Mouse (Mus musculus) bone marrow, adult 2 months (tissue): ENCODE data around the gene Mgat4b. TPM values are rescaled to one million over a fixed set of nuclear protein-coding genes. Genes with fewer than 3 reads are reported as not detected.

ENCODE experiments used
- H3K27ac ChIP-seq: fragments of 200-500 bp; 2 replicates; pipeline ENCODE4 v1.5.1; 2012; ENCODE audit warnings: low read depth, mild to moderate bottlenecking, control low read depth, inconsistent platforms, low read length; ENCODE audit not compliant: control insufficient read depth, poor library complexity, insufficient read depth
- H3K4me1 ChIP-seq: fragments of 200-500 bp; 2 replicates; pipeline ENCODE4 v1.6.1; 2011; ENCODE audit warnings: low read length; ENCODE audit not compliant: control insufficient read depth, insufficient read depth
- H3K4me3 ChIP-seq: fragments of 200-500 bp; replicated peaks from 2 replicates; pipeline ENCODE3; 2011; ENCODE audit warnings: mild to moderate bottlenecking, low read depth, low read length, control low read depth; ENCODE audit not compliant: control insufficient read depth
- CTCF ChIP-seq: fragments of 200-500 bp; IDR thresholded peaks from 2 replicates; pipeline ENCODE4 v1.5.1; 2011; ENCODE audit warnings: low read length, control low read depth; ENCODE audit not compliant: control insufficient read depth, insufficient read depth
- POLR2A ChIP-seq: fragments of 200-500 bp; IDR thresholded peaks from 2 replicates; pipeline ENCODE4 v1.6.1; 2011; ENCODE audit warnings: low read depth, mild to moderate bottlenecking, control low read depth, low read length, borderline replicate concordance; ENCODE audit not compliant: control insufficient read depth
- WGBS: fragments of 180-500 bp; shearing (Covaris S2); methylation state at CpG from one replicate; pipeline ENCODE4 v1.1.7; 2018; 5-methylcytosine and 5-hydroxymethylcytosine counted together
- polyA plus RNA-seq: library from polyadenylated mRNA; stranded (reverse); fragments of >200 nt; gene quantifications from 2 replicates; pipeline ENCODE4 v1.2.4, GENCODE M21; 2011; ENCODE audit warnings: low replicate concordance; ENCODE audit not compliant: missing spikeins, insufficient read depth, insufficient read length

Mgat4b gene
- polyA plus RNA-seq, 1 experiment, result 20.7 TPM

DNA sequence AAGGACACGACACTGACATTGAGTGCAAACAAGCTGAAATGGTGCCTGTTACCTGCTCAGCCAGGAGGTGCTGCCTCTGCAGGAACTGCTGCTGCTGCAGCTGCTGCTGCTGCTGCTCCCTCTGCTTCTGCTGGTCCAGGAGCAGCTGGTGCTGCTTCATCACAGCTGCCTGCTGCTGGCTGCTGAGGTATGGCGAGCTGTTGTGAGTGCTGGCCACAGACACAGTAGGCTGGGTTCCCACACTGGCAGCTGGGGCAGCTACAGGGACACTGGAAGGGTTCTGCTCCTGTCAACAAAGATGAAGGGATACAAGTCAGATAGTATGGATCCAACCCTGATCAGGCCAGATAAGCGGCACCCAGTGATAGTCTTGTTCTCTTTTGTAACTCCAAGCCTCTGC, 52.5 kb downstream of the Mgat4b start:
- no peak for TF ChIP-seq CTCF
- no peak for TF ChIP-seq POLR2A
- Histone ChIP-seq H3K4me1 (no peaks in the 10 kb centered on the region), H3K27ac (no peak overlapping the region), H3K4me3 (no peak overlapping the region)
- 84% methylated on average over 3 of the region's 3 CpGs for WGBS

DNA sequence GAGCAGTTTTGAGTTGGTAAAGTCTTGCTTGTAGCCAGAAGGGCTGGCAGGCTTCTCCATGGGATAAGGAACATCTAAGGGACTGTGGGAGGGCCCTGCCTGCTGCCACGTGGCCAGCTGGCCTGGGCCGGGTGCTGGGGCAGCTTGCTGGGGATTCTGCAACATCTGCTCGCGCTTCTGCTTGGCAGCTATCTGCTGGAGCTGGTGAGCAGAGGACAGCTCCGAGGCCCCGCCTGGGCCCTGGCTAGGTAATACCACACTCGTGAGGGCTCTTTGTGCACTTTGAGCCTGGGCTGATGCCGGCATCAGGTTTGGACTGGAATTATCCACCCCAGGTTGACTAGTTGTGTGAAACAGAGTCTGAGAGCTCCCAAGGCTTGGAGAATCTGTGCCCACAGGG, 55.2 kb downstream of the Mgat4b start:
- H3K4me3 ChIP-seq, result no peak overlapping the region
- H3K4me1 ChIP-seq, result no peaks in the 10 kb centered on the region
- H3K27ac ChIP-seq, result no peak overlapping the region
- TF ChIP-seq CTCF (no peak), POLR2A (no peak)
- 82% methylated on average over 8 of the region's 8 CpGs for WGBS

DNA sequence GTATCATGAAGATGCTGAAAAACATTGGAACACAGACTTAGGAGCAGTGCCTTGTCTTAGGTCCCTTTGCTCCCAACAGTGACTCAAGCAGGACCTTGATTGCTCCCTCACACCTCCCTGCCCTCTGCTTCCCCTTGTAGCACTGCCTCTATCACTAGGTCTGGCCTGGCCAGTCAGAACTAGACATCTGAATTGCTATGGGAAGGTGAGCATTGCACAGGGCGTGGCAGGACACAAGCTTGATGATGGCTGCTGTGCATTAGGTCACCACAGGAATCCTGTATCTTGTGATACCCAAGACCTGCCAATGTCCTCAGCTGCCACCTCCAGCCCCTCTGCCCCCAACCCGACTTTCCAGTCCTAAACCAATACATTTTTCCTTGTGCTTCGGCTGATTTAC, 56.3 kb downstream of the Mgat4b start:
- TF ChIP-seq CTCF, result no peak
- no peak for TF ChIP-seq POLR2A
- WGBS, result 83% methylated on average over 3 of the region's 3 CpGs
- no peak overlapping the region for H3K4me3 ChIP-seq
- no peaks in the 10 kb centered on the region for H3K4me1 ChIP-seq
- no peak overlapping the region for H3K27ac ChIP-seq

DNA sequence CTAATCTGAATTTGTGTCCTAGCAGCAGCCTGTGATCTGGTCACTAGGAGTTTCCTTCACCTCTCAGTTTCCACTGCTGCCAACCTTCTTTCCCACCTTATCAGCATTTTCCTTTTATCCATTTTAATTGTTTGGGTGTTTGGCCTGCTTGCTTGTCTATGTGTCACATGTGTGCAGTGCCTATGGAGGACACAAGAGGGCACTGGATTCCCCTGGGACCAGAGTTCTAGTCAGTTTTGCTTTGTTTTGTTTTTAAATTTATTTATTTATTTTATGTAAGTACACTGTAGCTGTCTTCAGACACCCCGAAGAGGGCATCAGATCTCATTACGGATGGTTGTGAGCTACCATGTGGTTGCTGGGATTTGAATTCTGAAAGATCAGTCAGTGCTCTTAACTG, 58.5 kb downstream of the Mgat4b start:
- WGBS, result 75% methylated on average over 2 of the region's 2 CpGs

DNA sequence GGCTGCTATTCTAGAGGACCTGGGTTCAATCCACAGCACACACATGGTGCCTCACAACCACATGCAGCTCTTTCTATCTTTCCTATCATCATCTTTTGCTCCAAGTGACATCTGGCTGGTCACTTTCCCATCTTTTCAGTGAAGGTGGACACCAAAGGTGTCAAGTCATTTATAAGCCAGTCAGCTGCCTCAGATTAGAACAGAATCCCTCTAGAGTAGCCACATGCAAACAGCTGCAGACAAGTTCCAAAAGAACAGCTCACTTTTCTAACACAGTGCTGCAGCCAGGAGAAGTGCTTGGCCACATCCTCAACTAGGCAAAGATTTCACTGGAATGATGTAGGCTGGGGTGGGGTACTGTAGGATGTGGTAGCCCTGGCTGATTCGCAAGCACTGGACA, 59.2 kb downstream of the Mgat4b start:
- no peak overlapping the region for H3K4me3 ChIP-seq
- H3K4me1 ChIP-seq, result no peaks in the 10 kb centered on the region
- TF ChIP-seq CTCF (no peak), POLR2A (no peak)
- H3K27ac ChIP-seq, result no peak overlapping the region
- 94% methylated on average over 1 of the region's 1 CpGs for WGBS

More for the DNA sequence above, 58.5 kb downstream of the Mgat4b start:
- H3K4me1 ChIP-seq, result no peaks in the 10 kb centered on the region
- H3K27ac ChIP-seq, result no peak overlapping the region
- no peak for TF ChIP-seq POLR2A
- peak; percentile 55; the same call in 1 of the 2 replicates for TF ChIP-seq CTCF
- H3K4me3 ChIP-seq, result no peak overlapping the region

DNA sequence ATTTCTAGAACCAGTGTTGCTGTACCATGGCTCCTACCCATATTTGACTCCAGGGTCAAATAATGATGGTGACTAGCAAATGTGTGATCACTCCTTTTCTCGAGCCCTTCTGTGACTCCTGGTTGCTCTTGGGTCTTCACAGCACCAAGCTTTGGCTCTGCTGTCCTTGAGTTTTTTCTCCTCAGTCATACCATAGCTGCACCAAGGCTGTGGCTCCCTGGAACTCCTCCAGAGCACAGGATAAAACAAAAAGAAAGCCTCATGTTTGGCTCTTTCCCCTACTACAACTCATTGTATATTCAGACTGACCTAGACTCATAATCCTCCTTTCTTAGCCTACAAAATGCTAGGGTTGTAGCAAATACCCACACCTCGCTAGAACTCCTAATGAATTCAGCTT, 62.1 kb downstream of the Mgat4b start:
- TF ChIP-seq CTCF, result no peak
- no peak for TF ChIP-seq POLR2A
- 85% methylated on average over 2 of the region's 2 CpGs for WGBS
- Histone ChIP-seq H3K27ac (no peak overlapping the region), H3K4me3 (no peak overlapping the region), H3K4me1 (peaks cover 5% of the 10 kb centered on the region; the same call in 1 of the 2 replicates)

DNA sequence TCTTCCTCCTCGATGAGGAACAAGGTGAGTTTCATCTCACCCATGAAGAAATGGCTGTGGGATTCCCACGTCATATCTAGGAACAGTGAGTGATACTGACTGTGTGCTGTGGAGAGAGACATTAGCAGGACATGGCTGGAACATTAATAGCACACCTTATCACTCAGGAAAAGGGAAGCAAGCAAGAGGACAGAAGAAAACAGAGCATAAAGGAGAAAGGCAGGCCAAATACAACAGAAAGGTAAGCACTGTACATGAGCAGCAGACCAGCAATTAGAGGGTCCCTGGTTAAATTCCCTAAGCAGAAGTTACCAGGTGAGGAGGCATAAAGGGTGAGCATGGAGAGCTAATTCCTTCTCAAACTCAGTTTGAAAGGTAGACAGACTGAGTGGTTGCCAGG, 64.4 kb downstream of the Mgat4b start:
- no peak overlapping the region; the same call in 1 of the 2 replicates for H3K27ac ChIP-seq
- peaks cover 5% of the 10 kb centered on the region; the same call in 1 of the 2 replicates for H3K4me1 ChIP-seq
- H3K4me3 ChIP-seq, result no peak overlapping the region
- TF ChIP-seq CTCF (no peak), POLR2A (no peak)
- 9% methylated on average over 2 of the region's 2 CpGs for WGBS

DNA sequence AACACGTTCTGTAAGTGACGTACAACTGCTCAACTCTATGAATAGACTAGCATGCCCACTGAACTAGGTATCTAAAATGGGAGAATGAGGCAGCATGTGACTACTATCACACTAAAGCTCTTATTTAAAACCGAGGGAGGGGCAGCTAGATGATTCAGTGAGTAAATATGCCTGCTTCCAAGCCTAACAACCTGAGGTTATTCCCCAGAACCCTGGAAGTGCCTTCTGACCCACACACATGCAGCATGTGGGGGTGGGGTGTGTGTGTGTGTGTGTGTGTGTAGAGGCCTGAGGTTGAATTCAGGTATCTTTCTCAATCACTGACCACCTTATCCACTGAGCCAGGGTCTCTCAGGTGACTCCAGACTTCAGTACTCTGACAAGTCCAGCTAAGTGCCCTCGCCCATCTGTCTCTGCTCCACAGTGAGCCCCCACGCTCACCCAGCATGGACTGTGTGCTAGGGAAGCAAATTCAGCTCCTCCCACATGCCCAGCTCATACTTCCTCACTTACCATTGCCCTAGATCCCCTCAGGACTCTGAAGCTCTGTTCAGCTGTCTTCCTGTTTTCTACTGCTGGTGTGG, 65.0 kb downstream of the Mgat4b start:
- peaks cover 5% of the 10 kb centered on the region; the same call in 1 of the 2 replicates for H3K4me1 ChIP-seq
- H3K27ac ChIP-seq, result peak overlapping the region; percentile 1; the same call in 1 of the 2 replicates
- WGBS, result 19% methylated on average over 5 of the region's 5 CpGs
- H3K4me3 ChIP-seq, result no peak overlapping the region
- TF ChIP-seq CTCF (no peak), POLR2A (no peak)

DNA sequence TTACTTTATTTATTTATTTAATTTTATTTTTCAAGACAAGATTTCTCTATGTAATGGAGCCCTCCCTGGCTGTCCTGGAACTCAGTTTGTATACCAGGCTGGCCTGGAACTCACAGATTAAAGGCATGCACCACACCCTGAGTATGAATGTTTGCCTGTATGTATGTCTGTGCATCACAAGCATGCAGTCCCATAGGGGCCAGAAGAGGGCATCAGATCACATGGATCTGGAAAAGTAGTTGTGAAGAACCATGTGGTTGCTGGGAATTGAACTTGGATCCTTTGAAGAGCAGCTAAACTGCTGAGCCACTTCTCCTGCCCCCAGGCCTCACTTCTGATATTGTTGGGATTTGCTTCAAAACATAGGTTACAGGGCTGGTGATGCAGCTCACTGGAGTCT, 66.3 kb downstream of the Mgat4b start:
- TF ChIP-seq POLR2A, result no peak
- no peak for TF ChIP-seq CTCF
- H3K4me1 ChIP-seq, result peaks cover 5% of the 10 kb centered on the region; the same call in 1 of the 2 replicates

More for the DNA sequence above, 66.3 kb downstream of the Mgat4b start:
- no peak overlapping the region for H3K27ac ChIP-seq
- H3K4me3 ChIP-seq, result no peak overlapping the region
